Mouse (Mus musculus): Measurements from ENCODE around the gene Slc5a5.

Slc5a5 gene

DNA sequence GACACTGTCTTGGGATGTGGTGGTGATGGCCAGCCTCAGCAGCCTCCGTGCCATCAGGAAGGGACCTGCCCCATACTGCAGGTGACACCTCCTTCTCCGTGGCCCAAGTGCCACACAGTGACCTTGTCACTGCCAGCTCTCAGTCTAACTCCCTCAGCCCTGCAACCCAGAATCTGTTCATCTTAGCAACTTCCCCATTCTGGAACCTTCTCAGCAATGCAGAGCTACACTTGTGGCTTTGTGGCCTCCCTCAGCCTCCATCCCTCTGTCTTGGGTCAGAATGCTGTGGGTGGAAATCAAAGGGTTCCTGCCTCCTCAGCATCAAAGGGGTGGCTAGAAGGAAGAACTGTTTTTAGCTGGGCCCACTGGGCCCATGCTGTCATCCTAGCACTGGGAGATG lies 38.7 kb downstream of the Slc5a5 start:
- no peak for DNase-seq (ENCODE audit: low read depth)

DNA sequence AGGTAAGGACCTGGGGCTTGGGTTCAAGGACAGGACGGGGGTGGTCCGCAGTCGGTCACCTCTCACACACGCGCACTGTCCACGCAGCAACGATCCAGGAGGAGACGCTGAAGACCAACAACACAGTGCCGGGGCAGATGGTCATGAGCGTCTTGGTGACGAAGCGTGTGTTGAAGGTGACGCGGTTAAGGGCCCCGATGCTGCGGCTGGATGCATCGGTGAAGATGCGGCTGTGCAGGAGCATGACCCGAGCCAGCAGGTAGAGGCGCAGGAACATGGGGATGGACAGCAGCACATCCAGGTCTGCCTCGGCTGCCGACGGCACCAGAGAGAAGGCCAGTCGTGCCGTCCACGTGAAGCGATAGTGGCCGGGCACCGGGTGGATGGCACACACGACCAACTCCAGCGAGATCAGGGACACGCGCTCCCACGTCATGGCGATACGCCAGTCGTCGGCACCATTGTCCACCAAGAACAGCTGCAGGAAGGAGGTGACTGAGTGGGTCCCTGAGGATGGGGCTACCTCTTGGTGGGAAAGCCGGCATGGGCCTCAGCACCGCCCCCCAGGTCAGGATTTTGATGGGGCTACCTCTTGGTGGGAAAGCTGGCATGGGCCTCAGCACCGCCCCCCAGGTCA lies 39.8 kb downstream of the Slc5a5 start:
- DNase-seq (ENCODE audit: low read depth), result no peak

DNA sequence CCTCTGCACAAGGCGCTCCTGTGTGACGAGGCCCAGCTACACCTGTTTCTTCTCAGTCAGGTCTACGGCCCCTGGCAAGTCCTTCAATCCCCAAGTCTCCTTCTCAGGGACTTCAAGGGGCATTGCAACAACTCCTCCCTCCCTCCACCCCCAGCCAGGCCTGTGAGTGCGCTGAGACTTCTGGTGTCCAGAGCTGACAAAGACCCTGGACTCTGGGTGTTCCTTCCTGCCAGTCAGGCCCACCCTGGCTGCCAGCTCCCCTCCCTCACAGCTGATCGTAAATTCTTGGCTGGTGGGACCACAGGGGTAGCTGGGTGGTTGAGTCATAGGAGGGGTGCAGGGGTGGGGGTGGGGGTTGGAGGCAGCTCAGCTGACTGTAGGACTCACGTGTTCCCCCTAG lies 40.7 kb downstream of the Slc5a5 start:
- DNase-seq (ENCODE audit: low read depth), result no peak

DNA sequence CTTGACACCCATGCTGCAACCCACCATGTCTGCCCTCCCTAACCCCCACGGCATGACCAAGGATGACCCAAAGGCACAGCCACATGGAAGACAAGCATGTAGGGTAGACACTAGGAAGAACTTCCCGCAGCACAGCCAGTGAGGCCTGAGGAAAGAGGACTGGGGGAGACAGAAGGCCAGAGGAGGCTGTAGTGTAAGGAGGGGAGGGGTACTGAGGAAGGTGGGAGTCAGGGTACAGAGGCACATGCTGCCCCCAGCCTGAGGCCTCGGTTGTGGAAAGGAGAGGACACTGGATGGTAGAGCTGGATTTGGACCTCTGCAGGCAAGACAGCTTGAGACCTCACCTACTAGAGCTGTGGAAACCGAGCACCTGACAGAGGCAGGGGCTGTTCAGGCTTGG lies 41.6 kb downstream of the Slc5a5 start:
- no peak for DNase-seq (ENCODE audit: low read depth)

DNA sequence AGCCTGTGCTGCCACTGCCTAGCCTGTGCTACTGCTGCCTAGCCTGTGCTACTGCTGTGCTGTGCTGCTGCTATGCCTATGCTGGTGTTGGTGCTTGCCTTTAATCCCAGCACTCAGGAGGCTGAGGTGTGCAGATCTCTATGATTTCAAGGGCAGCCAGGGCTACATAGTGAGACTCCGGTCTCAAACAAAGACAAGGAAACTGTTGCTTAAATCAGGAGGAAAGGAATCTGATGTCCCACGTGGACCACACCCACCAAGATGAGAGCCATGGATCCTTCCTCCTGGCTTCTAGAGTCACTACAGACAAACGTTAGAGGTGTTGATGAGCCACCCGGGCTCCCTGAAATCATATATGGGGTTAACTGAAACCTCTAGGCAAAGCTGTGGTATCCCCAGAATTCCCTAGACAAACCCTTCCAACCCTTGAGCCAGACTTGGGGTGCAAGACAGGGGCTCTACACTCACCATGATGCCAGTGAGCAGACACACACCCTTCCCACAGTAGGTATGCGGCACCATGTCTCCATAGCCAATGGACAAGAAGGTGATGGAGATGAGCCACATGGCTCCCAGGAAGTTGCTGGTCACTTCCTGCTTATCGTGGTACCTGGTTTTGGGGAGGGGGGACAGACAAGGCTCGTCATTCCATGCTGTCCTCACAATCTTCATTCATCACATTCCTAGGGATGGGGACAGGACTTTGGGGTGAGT lies 42.3 kb downstream of the Slc5a5 start:
- DNase-seq (ENCODE audit: low read depth), result no peak

DNA sequence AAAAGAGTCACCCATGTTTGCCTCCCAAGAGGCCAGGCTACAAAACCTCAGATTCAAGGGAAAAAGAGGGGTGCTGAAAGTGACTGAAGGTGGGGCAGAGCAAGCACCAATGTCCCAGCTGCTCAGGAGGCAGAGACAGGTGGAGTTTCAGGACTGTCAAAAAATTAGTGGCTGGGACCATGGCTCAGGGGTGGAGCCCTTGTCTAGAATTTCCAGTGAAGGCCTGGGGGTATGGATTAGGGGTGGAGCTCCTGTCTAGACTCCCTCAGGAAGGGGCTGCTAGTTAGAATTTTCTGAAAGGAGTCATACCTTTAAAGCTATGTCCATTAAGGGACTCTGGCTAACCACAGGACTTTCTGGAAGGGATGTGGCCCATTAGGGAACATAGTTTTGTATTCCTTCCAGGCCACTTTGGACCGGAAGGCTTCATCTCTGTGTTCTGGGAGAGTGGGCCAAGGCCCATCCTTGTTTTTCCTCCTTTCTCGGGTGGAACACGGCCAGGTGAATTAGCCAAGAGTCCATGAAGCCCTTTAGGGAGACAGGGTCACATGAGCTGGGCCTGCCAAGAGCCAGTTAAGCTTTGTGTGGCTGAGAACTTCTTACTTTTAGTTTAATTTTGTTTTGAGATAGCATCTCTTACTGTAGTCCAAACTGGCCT lies 43.1 kb downstream of the Slc5a5 start:
- DNase-seq (ENCODE audit: low read depth), result no peak

DNA sequence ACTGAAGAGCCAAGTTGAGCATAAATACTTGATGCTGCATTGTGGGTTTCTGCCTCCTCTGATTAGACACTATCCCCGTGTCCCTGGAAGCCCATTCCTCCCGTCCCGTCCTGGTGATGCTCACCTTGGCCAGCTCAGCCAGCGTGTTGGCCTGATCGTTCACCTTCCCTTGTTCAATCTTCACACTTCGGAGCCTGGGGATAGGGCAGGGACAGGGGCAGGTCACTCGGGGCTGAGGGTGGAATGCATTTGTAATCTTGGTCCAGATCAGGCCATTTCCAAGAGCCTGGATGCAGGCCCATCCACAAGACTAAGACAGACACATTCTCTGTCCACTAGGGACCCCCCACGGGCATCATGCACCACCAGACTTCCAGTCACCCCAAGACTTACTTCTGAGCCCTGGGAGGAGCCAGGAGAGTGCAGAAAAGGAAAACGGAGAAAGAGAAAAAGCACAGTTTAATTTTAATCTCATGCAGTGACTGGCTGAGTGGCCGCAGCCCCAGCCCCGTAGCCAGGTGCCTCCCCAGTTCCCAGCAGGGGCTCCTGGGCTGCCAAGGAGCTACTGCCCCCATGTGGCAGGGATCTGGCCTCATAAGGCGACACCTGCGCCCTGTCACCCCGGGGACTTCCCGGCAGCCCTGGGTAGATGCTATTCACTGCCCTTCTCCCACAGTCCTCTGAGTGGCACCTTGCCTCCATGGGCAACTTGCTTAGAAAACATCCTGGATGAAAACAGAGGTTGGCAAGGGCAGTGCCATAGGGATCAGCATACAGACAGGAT lies 46.0 kb downstream of the Slc5a5 start:
- peak; percentile 49 for DNase-seq (ENCODE audit: low read depth)

DNA sequence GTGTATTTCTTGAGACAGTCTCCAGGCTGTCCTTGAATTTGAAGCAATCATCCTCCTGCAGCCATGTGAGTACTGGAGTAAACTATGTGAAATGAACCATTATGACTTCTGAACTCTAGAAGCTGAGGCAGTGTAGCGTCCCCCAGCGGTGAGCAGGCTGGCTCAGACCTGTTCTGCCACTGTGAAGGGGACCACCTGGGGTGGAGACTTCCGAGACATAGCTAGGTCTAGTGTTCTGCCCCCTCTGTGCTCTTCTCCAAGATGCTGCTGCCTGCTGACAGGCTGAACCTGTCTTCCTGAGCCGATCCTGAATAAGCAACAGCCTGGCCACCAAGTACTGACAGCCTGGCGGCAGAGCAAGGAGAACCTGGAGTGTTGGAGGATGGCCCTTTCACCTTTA lies 47.4 kb downstream of the Slc5a5 start:
- DNase-seq (ENCODE audit: low read depth), result no peak

DNA sequence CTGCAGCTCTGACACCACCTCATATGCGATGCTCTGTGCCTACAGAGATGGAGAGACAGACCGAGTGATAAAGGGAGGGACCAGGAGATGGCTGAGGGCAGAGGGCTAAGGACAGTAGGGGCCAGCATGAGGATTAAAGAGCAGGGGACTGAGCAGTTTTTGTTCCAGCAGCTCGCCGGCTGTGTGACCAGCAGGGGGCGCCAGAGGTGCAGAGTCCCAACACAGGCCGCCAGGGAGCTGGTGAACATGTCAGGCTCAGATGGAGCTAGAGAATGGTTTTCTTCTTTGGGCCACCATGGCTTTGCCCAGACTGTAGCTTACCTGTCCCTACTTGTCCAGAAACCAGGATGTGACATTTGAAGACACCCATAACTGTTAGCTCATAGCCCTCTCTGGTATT lies 48.0 kb downstream of the Slc5a5 start:
- peak; percentile 93 for DNase-seq (ENCODE audit: low read depth)

DNA sequence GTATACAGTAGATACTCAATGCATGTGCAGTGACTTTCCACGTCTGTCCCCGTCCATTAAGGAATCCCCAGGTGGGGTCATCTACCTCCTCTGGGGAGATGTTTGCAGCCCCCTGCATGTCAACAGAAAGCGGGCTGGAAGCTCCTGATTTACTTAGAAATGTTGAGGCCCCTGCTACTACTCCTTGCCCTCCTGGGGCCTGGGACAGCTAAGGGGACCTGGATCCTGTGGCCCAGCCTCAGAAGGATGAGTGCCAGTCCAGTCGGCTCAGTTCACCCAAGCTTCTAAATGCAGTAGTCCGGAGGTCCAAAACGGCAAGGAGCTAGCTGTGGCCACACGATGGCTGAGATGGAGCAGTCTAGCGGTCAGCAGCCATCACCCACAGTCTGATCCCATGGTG lies 48.6 kb downstream of the Slc5a5 start:
- no peak for DNase-seq (ENCODE audit: low read depth)

DNA sequence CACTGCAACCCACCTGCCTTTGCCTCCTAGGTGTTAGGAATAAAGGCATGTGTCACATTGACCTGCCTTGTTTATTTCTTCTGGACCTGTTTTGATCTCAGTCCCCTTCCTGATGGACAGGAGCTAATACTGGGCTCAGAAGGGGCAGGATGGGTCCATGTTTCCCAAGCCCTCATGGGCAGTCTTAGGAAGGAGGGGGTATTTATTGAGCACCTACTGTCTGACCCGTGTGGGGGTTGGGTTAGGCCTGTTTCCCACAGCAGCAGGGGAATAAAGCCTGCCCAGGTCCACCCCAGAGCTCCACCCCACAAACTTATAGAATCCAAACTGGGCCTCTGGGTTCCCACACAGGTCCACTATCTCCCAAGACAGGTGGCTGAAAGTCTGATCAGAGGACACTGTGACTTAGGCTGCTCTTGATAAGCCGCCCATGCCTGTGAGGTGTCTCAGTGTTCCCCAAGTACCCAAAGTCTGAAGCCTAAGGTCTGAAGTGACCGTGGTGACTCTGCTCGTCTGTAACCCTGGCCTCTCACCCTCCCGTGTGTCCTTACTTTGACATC lies 49.3 kb downstream of the Slc5a5 start:
- DNase-seq (ENCODE audit: low read depth), result no peak

DNA sequence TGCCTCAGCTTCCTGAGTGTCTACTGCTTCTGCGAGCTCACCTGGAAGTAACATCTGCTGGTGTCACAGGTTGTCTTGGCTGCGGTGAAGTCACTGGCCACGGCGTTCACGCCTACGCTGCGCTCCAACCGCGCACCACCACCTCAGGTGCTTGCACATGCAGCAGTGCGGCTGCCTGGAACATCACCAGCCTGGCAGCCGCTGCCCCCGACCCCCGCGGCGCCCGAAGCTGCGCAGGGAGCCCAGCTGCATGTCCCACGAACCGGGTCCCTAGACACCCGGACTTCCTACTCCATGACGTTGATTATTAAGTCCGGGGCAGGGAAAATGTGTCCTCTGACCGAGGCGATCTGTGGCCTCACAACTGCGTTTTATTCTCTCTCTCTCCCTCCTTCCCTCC lies 50.1 kb downstream of the Slc5a5 start:
- DNase-seq (ENCODE audit: low read depth), result no peak

DNA sequence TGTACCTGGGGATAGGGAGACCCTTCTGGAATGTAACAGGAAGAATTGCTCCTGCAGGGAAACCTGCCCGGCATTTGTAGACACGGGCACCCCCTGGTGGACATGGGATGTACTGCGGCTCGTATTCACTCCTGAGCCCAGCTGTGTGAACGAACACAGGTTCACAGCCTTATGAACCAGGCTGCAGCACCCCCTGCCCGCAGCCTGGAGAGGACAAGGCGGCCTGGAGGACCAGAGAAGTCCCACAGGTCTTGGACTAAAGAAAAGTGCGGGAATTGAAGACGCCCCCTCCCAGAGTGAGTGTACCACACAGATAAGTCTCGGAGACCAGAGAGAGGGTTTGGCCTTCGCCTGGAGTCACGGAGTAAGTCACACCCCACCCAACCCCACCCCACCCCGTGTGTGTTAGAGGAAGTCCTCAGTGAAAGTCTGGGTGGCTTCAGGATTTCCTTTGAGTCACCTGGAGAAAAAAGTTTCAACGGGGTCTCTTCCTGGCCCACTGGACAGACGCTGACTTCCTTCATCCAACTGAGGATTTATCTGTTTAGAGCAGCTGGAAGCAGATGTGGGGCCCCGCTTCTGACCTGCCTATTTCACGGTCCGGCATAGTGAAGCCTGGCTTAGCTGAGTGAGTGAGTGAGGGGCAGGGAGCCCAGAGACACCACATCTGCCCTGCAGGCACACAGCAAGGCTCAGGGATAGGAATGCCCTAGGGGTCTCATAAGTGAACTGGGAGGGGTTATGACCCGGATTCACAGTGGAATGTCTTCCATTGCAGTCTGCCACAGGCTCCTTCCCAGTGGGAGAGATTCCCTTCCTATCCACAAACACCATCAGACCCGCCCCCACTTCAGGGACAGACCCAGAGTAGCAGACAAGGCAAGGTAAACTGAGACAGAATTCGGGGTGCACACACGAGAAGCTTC lies 51.1 kb downstream of the Slc5a5 start:
- DNase-seq (ENCODE audit: low read depth), result peak; percentile 91

DNA sequence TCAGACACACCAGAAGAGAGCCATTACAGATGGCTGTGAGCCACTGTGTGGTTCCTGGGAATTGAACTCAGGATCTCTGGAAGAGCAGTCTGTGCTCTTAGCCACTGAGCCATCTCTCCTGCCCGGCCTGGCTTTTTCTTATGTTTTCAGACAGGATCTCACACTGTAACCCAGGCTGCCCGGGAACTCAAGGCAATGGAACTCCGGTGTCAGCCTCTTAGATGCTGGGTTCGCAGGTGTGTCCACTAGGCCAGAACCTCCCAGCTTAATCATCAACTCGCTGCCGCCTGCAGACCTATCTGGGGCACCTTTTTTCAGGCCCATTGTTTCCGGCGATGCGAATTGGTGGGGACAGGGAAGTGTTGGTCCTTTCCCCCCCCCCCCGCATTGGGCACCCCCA lies 52.0 kb downstream of the Slc5a5 start:
- DNase-seq (ENCODE audit: low read depth), result no peak

DNA sequence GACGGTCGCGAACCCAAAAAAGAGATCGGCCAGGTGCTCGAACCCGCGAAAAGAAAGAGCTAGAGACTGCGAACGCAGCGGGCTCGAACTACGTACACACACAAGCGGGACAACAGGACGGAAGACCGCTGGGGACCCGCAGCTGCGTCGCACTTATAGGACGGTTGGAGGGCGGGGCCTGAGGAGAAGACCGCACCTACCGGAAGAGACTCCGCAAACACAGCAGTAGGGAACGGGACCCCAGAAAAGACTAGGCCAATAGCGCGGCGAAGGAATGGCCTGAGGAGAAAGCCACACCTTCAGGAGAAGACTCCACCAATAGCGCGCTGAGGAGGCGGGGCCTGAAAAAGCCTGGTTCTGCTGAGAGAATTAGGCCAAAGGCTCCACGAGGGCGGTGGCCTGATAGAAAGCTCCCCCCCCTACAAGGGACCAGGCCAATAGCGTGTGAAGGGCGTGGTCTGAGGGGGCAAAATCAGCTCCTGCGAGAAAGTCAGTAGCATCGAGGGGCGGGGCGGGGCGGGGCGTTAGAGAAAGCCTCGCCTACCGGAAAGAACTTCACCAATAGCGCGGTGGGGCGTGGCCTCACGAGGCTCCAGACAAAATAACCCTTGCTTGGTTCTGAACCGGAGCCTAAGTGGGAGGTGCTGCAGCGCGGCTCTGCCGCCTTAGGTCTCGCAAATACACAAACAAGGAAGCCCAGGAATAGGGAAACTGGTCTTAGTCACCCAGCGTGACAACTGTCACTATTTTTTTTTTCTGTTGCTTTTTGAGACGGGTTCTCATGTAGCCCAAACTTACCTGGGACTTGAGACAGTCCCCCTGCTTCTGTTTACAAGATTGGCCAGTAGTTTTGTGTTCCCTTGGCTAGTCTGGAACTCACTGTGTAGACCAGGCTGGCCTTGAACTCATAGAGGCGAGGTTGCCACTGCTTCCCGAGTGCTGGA lies 52.9 kb downstream of the Slc5a5 start, which contains the start of gene Arrdc2:
Gene Arrdc2 (minus strand): TSS at position 313 of the 944 bp plus-strand sequence.
- peak; percentile 99 for DNase-seq (ENCODE audit: low read depth)

DNA sequence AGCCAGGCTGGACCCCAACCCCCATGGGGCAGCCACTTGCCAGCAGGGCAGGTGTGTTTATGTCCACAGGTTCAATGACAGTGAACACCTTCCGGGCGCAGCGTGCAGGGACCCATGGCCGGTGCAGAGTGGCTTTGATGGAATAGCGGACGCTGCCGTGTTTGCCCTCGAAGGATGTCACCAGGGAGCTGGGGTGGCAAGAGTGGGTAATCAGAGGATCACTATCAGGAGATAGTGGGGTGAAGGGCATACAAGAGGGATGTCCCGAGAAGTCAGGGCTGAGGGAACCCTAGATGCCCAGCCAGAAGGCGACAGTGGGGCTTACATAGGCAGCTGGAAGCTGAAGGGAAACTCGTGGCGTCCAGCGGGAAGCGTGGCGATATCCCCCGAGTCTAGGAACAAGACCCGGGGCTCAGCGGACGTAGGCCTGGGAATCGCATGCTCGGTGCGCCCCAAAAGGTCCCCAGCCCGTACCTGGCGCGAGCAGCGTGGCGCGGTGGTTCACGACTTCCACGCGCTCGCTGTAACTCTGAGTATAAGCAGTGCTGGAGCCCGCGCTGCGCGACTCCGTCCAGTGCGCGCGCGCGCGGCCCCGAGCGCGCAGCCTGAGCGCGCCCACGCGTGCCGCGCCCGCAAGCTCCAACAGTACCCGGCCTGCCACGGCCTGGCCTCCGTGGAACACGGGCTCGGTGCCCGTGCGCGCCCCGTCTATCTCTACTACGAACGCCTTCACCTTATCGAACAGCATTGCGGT lies 53.7 kb downstream of the Slc5a5 start:
- no peak for DNase-seq (ENCODE audit: low read depth)

DNA sequence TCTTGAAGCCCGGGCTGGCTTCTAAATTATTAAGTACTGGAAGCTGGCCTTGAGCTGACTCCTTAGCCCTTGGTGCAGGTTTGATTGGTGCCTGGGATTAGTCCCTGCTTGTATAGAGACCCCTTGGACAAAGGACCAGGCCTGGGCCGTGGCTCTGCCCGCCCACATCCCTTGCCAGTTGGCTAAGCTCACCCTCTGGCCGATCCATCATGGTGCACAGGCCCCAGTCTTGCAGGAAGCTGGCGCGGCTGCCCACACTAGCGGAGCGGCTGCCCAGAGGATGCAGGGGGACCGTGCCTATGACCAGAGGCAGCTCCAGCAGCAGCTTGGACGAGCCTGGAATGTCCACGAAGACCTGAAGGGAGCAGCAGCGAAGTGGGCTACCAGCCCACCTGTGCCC lies 55.9 kb downstream of the Slc5a5 start:
- no peak for DNase-seq (ENCODE audit: low read depth)

DNA sequence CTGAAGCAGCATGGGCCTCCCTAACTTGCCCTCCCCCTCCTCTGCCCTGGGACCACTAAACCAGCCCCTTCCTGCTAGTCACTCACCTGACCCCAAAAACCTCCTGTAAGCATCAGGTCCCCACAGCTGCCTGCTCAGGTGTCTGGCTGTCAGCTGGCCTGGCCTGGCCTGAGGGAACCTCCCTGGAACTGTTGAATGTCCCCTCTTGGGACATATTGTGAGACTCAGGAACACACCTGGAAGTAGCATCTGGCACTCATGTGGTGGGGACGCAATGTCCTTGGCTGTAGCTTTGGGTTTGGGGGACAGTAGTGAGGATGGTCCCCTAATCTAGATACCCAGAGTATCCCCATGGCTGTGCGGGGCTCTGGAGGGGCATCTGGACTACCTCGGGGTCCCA lies 58.5 kb downstream of the Slc5a5 start:
- no peak for DNase-seq (ENCODE audit: low read depth)

DNA sequence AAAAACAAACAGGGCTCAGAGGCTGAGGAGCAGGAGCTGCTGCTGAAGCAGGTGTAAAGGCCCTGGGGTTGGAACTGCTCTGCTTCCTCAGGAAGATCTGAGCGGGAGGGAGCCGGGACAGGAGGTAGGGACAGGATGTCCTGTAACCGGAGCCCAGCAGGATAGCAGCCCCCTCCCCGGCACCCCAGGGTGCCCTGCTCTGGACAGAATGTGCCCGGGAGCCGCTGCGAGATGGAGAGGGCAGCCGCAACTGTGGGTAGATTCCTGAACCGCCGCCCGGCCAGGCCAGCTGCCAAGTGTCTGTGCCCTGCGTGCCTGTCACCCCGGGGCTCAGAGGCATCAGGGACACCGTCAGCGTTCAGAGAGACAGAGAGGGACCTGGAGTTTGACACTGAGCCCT lies 59.0 kb downstream of the Slc5a5 start:
- DNase-seq (ENCODE audit: low read depth), result no peak

Measured in naive thymus-derived CD4-positive, alpha-beta T cell, adult 2 months (primary cell).